Mouse (Mus musculus): Measurements from ENCODE around the gene Gm12216. TPM values are rescaled to one million over a fixed set of nuclear protein-coding genes. Genes with fewer than 3 reads are reported as not detected.

The Gm12216 gene
- polyA plus RNA-seq, 1 experiment from 2014 or later = 2.0 TPM

- Histone ChIP-seq H3K27ac (ENCODE audit: low read length) (peak overlapping the region; percentile 93), H3K9ac (ENCODE audit: low read length) (0 out of 2 replicates have a peak overlapping the region, but pooled peaks have one; percentile 62), H3K27me3 (ENCODE audit: control insufficient read depth, insufficient read depth, low read length) (no peaks in the 10 kb centered on the region), H3K4me3 (replicated peaks; ENCODE audit: low read length) (no peak overlapping the region), H3K36me3 (ENCODE audit: control insufficient read depth, insufficient read depth, low read length) (no peaks in the 10 kb centered on the region), H3K4me2 (ENCODE audit: low read depth, low read length) (no peak overlapping the region), H3K4me1 (ENCODE audit: control insufficient read depth, insufficient read depth, low read length) (peaks cover 44% of the 10 kb centered on the region), H3K9me3 (replicated peaks; ENCODE audit: control insufficient read depth, low read length) (no peaks in the 10 kb centered on the region)
- WGBS = 62% methylated on average over 5 of the region's 5 CpGs
- ATAC-seq (ENCODE audit: insufficient read depth, low FRiP score) = no peak
Observed at GRCm38 (mm10) chr11:53764581-53764980, 94.5 kb downstream of the Gm12216 start.

GRCm38 (mm10) chr11:53763496-53764140 lies 95.4 kb downstream of the Gm12216 start:
- peak overlapping the region; percentile 62 for H3K9ac ChIP-seq (ENCODE audit: low read length)
- no peaks in the 10 kb centered on the region for H3K9me3 ChIP-seq (replicated peaks; ENCODE audit: control insufficient read depth, low read length)
- ATAC-seq (ENCODE audit: insufficient read depth, low FRiP score) = peak; percentile 76
- H3K27me3 ChIP-seq (ENCODE audit: control insufficient read depth, insufficient read depth, low read length) = no peaks in the 10 kb centered on the region
- H3K4me1 ChIP-seq (ENCODE audit: control insufficient read depth, insufficient read depth, low read length) = peaks cover 48% of the 10 kb centered on the region
- peak overlapping the region; percentile 93 for H3K27ac ChIP-seq (ENCODE audit: low read length)
- no peaks in the 10 kb centered on the region for H3K36me3 ChIP-seq (ENCODE audit: control insufficient read depth, insufficient read depth, low read length)
- H3K4me2 ChIP-seq (ENCODE audit: low read depth, low read length) = peak overlapping the region; percentile 69
- peak overlapping the region; percentile 32 for H3K4me3 ChIP-seq (replicated peaks; ENCODE audit: low read length)
- WGBS = 1% methylated on average over 32 of the region's 33 CpGs

GRCm38 (mm10) chr11:53762827-53763495 lies 96.1 kb downstream of the Gm12216 start:
- H3K27ac ChIP-seq (ENCODE audit: low read length) = peak overlapping the region; percentile 93
- no peaks in the 10 kb centered on the region for H3K36me3 ChIP-seq (ENCODE audit: control insufficient read depth, insufficient read depth, low read length)
- no peaks in the 10 kb centered on the region for H3K9me3 ChIP-seq (replicated peaks; ENCODE audit: control insufficient read depth, low read length)
- H3K4me1 ChIP-seq (ENCODE audit: control insufficient read depth, insufficient read depth, low read length) = peaks cover 51% of the 10 kb centered on the region
- H3K4me3 ChIP-seq (replicated peaks; ENCODE audit: low read length) = peak overlapping the region; percentile 32
- WGBS = 2% methylated on average over 23 of the region's 23 CpGs
- ATAC-seq (ENCODE audit: insufficient read depth, low FRiP score) = peak; percentile 26
- H3K9ac ChIP-seq (ENCODE audit: low read length) = peak overlapping the region; percentile 62
- H3K4me2 ChIP-seq (ENCODE audit: low read depth, low read length) = peak overlapping the region; percentile 69
- no peaks in the 10 kb centered on the region for H3K27me3 ChIP-seq (ENCODE audit: control insufficient read depth, insufficient read depth, low read length)

GRCm38 (mm10) chr11:53762426-53762825 lies 96.6 kb downstream of the Gm12216 start:
- H3K36me3 ChIP-seq (ENCODE audit: control insufficient read depth, insufficient read depth, low read length) = no peaks in the 10 kb centered on the region
- H3K9ac ChIP-seq (ENCODE audit: low read length) = peak overlapping the region; percentile 62
- peak overlapping the region; percentile 32 for H3K4me3 ChIP-seq (replicated peaks; ENCODE audit: low read length)
- peak; percentile 8; the same call in 1 of the 2 replicates for ATAC-seq (ENCODE audit: insufficient read depth, low FRiP score)
- H3K27ac ChIP-seq (ENCODE audit: low read length) = peak overlapping the region; percentile 93
- H3K4me2 ChIP-seq (ENCODE audit: low read depth, low read length) = peak overlapping the region; percentile 69
- H3K27me3 ChIP-seq (ENCODE audit: control insufficient read depth, insufficient read depth, low read length) = no peaks in the 10 kb centered on the region
- peaks cover 51% of the 10 kb centered on the region for H3K4me1 ChIP-seq (ENCODE audit: control insufficient read depth, insufficient read depth, low read length)
- H3K9me3 ChIP-seq (replicated peaks; ENCODE audit: control insufficient read depth, low read length) = no peaks in the 10 kb centered on the region
- WGBS = 38% methylated on average over 2 of the region's 2 CpGs

GRCm38 (mm10) chr11:53761822-53762221 lies 97.2 kb downstream of the Gm12216 start:
- H3K4me3 ChIP-seq (replicated peaks; ENCODE audit: low read length) = no peak overlapping the region
- no peak for ATAC-seq (ENCODE audit: insufficient read depth, low FRiP score)

GRCm38 (mm10) chr11:53761284-53761683 lies 97.8 kb downstream of the Gm12216 start:
- H3K4me2 ChIP-seq (ENCODE audit: low read depth, low read length) = no peak overlapping the region
- H3K9ac ChIP-seq (ENCODE audit: low read length) = no peak overlapping the region
- ATAC-seq (ENCODE audit: insufficient read depth, low FRiP score) = no peak
- H3K36me3 ChIP-seq (ENCODE audit: control insufficient read depth, insufficient read depth, low read length) = no peaks in the 10 kb centered on the region
- no peaks in the 10 kb centered on the region for H3K9me3 ChIP-seq (replicated peaks; ENCODE audit: control insufficient read depth, low read length)
- peaks cover 51% of the 10 kb centered on the region for H3K4me1 ChIP-seq (ENCODE audit: control insufficient read depth, insufficient read depth, low read length)
- no peak overlapping the region for H3K4me3 ChIP-seq (replicated peaks; ENCODE audit: low read length)
- H3K27ac ChIP-seq (ENCODE audit: low read length) = peak overlapping the region; percentile 93
- WGBS = 64% methylated on average over 5 of the region's 5 CpGs
- H3K27me3 ChIP-seq (ENCODE audit: control insufficient read depth, insufficient read depth, low read length) = no peaks in the 10 kb centered on the region

More at GRCm38 (mm10) chr11:53761822-53762221, 97.2 kb downstream of the Gm12216 start:
- 36% methylated on average over 2 of the region's 2 CpGs for WGBS
- H3K9me3 ChIP-seq (replicated peaks; ENCODE audit: control insufficient read depth, low read length) = no peaks in the 10 kb centered on the region
- peaks cover 51% of the 10 kb centered on the region for H3K4me1 ChIP-seq (ENCODE audit: control insufficient read depth, insufficient read depth, low read length)
- H3K36me3 ChIP-seq (ENCODE audit: control insufficient read depth, insufficient read depth, low read length) = no peaks in the 10 kb centered on the region
- H3K4me2 ChIP-seq (ENCODE audit: low read depth, low read length) = no peak overlapping the region
- H3K9ac ChIP-seq (ENCODE audit: low read length) = no peak overlapping the region
- no peaks in the 10 kb centered on the region for H3K27me3 ChIP-seq (ENCODE audit: control insufficient read depth, insufficient read depth, low read length)
- peak overlapping the region; percentile 93 for H3K27ac ChIP-seq (ENCODE audit: low read length)

- H3K27ac ChIP-seq (ENCODE audit: low read length) = peak overlapping the region; percentile 49
- 25% methylated on average over 22 of the region's 22 CpGs for WGBS
- peaks cover 51% of the 10 kb centered on the region for H3K4me1 ChIP-seq (ENCODE audit: control insufficient read depth, insufficient read depth, low read length)
- H3K36me3 ChIP-seq (ENCODE audit: control insufficient read depth, insufficient read depth, low read length) = no peaks in the 10 kb centered on the region
- peak overlapping the region; percentile 22; the same call in 1 of the 2 replicates for H3K9ac ChIP-seq (ENCODE audit: low read length)
- no peaks in the 10 kb centered on the region for H3K27me3 ChIP-seq (ENCODE audit: control insufficient read depth, insufficient read depth, low read length)
- H3K4me2 ChIP-seq (ENCODE audit: low read depth, low read length) = peak overlapping the region; percentile 27
- no peaks in the 10 kb centered on the region for H3K9me3 ChIP-seq (replicated peaks; ENCODE audit: control insufficient read depth, low read length)
- no peak for ATAC-seq (ENCODE audit: insufficient read depth, low FRiP score)
- no peak overlapping the region for H3K4me3 ChIP-seq (replicated peaks; ENCODE audit: low read length)
Observed at GRCm38 (mm10) chr11:53759545-53760406, 99.3 kb downstream of the Gm12216 start.

- H3K4me2 ChIP-seq (ENCODE audit: low read depth, low read length) = no peak overlapping the region
- no peak for ATAC-seq (ENCODE audit: insufficient read depth, low FRiP score)
- peak overlapping the region; percentile 36 for H3K9ac ChIP-seq (ENCODE audit: low read length)
- no peaks in the 10 kb centered on the region for H3K9me3 ChIP-seq (replicated peaks; ENCODE audit: control insufficient read depth, low read length)
- H3K27me3 ChIP-seq (ENCODE audit: control insufficient read depth, insufficient read depth, low read length) = no peaks in the 10 kb centered on the region
- H3K27ac ChIP-seq (ENCODE audit: low read length) = peak overlapping the region; percentile 49
- WGBS = 39% methylated on average over 6 of the region's 6 CpGs
- peaks cover 47% of the 10 kb centered on the region for H3K4me1 ChIP-seq (ENCODE audit: control insufficient read depth, insufficient read depth, low read length)
- H3K4me3 ChIP-seq (replicated peaks; ENCODE audit: low read length) = no peak overlapping the region
- H3K36me3 ChIP-seq (ENCODE audit: control insufficient read depth, insufficient read depth, low read length) = no peaks in the 10 kb centered on the region
Observed at GRCm38 (mm10) chr11:53758791-53759351, 100.2 kb downstream of the Gm12216 start.
